In the genomic region with DNA sequence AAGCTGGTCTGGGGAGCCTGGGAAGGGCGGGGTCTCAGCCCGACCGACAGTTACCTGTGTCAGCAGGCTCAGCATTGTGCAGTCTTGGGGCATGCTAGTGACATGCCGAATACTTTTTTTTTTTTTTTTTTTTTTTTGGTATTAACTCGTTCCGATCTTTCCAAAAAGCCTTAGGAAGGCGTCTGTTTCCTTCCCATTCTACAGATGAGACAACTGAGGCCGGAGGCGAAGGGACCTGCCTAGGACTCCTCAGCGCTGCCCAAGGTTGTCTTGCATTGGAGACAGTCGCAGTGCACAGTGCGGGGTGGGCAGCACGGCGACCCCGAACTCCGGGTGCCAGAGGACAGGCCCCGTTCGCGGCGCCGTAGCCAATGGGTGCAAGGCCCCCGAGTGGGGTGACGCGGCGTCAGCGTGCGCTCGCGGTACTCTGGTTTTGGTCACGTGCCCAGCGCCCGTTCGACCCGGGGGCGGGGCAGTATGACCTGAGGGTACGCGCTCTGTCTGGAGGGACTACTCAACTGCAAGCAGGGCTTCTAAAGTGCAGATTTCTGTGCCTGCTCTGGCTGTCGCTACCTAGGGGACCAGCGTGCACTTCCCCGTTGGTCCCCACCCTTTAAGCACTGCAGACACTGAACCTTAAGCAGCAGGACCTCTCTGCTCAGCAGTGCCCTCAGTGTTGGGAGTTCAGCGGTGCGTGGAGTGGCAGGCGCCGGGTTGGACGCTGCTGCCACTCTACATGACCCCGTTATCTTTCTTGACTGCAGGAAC, we compare ENCODE assay signal across 8 mouse cellular contexts. TPM values are rescaled to one million over a fixed set of nuclear protein-coding genes. Genes with fewer than 3 reads are reported as not detected.
DNase-seq lines count a peak whose midpoint lies in the region; ATAC-seq and TF ChIP-seq lines count a peak whose summit lies in the region.

Srebf1 (minus strand) TSS at position 113 of the 768 bp plus-strand sequence.

- ATAC-seq in G1E (ENCODE audit: extremely low read depth, insufficient number of reproducible peaks, low FRiP score, poor library complexity, severe bottlenecking), result peak; percentile 67
- ATAC-seq in frontal cortex, adult (ENCODE audit: low TSS enrichment), result peak; percentile 25

- DNase-seq in G1E (ENCODE audit: low spot score), result peak; percentile 93
- DNase-seq in cerebellum, adult 8-10 months, result peak; percentile 66
- DNase-seq in hindbrain, embryonic 10.5 days (ENCODE audit: low spot score), result peak; percentile 82
- peak in 1 of 2 experiments; percentile 63 for DNase-seq in layer of hippocampus, postnatal 14 days (ENCODE audit: low spot score in 2 of 2)
- DNase-seq in lung, postnatal 10 days, result peak; percentile 93
- DNase-seq in ovary, postnatal 14 days (ENCODE audit: low spot score), result peak; percentile 75
- peak; percentile 86 for DNase-seq in thymus, postnatal 14 days

- peak within 1 kb of the TSS; percentile 81 for H3K4me3 ChIP-seq in G1E (ENCODE audit: low read depth, low read length)
- H3K4me3 ChIP-seq in hindbrain, embryonic 10.5 days, result peak within 1 kb of the TSS; percentile 54

- TF ChIP-seq CTCF in G1E (IDR thresholded peaks at IDR 0.05; ENCODE audit: low read depth, low read length), result no peak

- H3K27ac ChIP-seq in hindbrain, embryonic 10.5 days, result peak within 1 kb of the TSS; percentile 86

- H3K9me3 ChIP-seq in G1E (replicated peaks), result peaks cover 9% of the 10 kb centered on the region
- H3K9me3 ChIP-seq in hindbrain, embryonic 10.5 days, result no peaks in the 10 kb centered on the region

- H3K4me1 ChIP-seq in G1E (ENCODE audit: insufficient read depth, low read depth, low read length), result peaks cover 67% of the 10 kb centered on the region
- peaks cover 54% of the 10 kb centered on the region for H3K4me1 ChIP-seq in hindbrain, embryonic 10.5 days (replicated peaks)

- no peaks in the 10 kb centered on the region for H3K27me3 ChIP-seq in G1E (ENCODE audit: insufficient read depth, low read length)
- peaks cover 6% of the 10 kb centered on the region; the same call in 1 of the 2 replicates for H3K27me3 ChIP-seq in hindbrain, embryonic 10.5 days (ENCODE audit: insufficient read depth, poor library complexity, severe bottlenecking)

- peaks cover 22% of the 10 kb centered on the region for H3K36me3 ChIP-seq in G1E (replicated peaks)
- peaks cover 14% of the 10 kb centered on the region for H3K36me3 ChIP-seq in hindbrain, embryonic 10.5 days

- WGBS in hindbrain, embryonic 10.5 days, result 5% methylated on average over 46 of the region's 46 CpGs

RNA-seq across cellular contexts. Expression of gene Srebf1, which starts in this region (rescaled TPM):
- total RNA-seq in G1E (2014; fragmentation: Nextera tagmentation), result 79.4 and 137 TPM in 2 replicates
- total RNA-seq in G1E (2017), result 64.4 and 66.8 TPM in 2 replicates
- 276 and 322 TPM in 2 replicates for polyA plus RNA-seq in G1E (2012)
- polyA plus RNA-seq in hindbrain, embryonic 10.5 days (2016; fragmentation: Nextera tagmentation; extraction: Ambion mirVana), result 45.0 and 55.8 TPM in 2 replicates
- 10 to 100 TPM; 53.2 to 55.2 TPM for total RNA-seq in layer of hippocampus, postnatal 14 days (2021)
